Mouse (Mus musculus) forebrain, embryonic 15.5 days (tissue): ENCODE data around the gene Fth1. TPM values are rescaled to one million over a fixed set of nuclear protein-coding genes. Genes with fewer than 3 reads are reported as not detected.
"Not testable (repeated sequence)": the region's sequence is repeated elsewhere in the genome, so short reads cannot be mapped to it uniquely, and the experiment has no call there.

ENCODE experiments used
- ATAC-seq: fragments of 200-750 bp; cut with Nextera tagmentation; replicated peaks from 2 replicates; pipeline ENCODE4 v1.8.0; 2017; ENCODE audit warnings: mild to moderate bottlenecking, moderate TSS enrichment, moderate library complexity
- H3K27ac ChIP-seq: fragments of 300-500 bp; sonication (generic); replicated peaks from 2 replicates; pipeline ENCODE4 v1.5.1; 2015; ENCODE audit warnings: mild to moderate bottlenecking, inconsistent platforms
- H3K27me3 ChIP-seq: fragments of 300-500 bp; sonication (generic); 2 replicates; pipeline ENCODE4 v1.6.1; 2015; ENCODE audit warnings: inconsistent platforms
- H3K36me3 ChIP-seq: fragments of 300-500 bp; sonication (generic); 2 replicates; pipeline ENCODE4 v1.6.1; 2015; ENCODE audit warnings: mild to moderate bottlenecking, inconsistent platforms
- H3K4me1 ChIP-seq: fragments of 300-500 bp; sonication (generic); 2 replicates; pipeline ENCODE4 v1.6.1; 2015; ENCODE audit warnings: inconsistent platforms
- H3K4me2 ChIP-seq: fragments of 300-500 bp; sonication (generic); replicated peaks from 2 replicates; pipeline ENCODE4 v1.6.1; 2015; ENCODE audit warnings: mild to moderate bottlenecking, inconsistent platforms
- H3K4me3 ChIP-seq: fragments of 300-500 bp; sonication (generic); 2 replicates; pipeline ENCODE4 v1.5.1; 2015; ENCODE audit warnings: mild to moderate bottlenecking, inconsistent platforms
- H3K9ac ChIP-seq: fragments of 300-500 bp; sonication (generic); replicated peaks from 2 replicates; pipeline ENCODE4 v1.6.1; 2015; ENCODE audit warnings: mild to moderate bottlenecking, inconsistent platforms
- H3K9me3 ChIP-seq: fragments of 300-500 bp; sonication (generic); 2 replicates; pipeline ENCODE4 v1.6.1; 2016; ENCODE audit warnings: inconsistent platforms
- WGBS: fragments of 180-500 bp; shearing (Covaris S2); methylation state at CpG from one replicate; pipeline ENCODE4 v1.1.7; 2015; ENCODE audit warnings: mixed read lengths; 5-methylcytosine and 5-hydroxymethylcytosine counted together
- polyA plus RNA-seq: library from polyadenylated mRNA; unstranded; fragments of >200 nt; fragmentation: Nextera tagmentation; extraction: Ambion mirVana; gene quantifications from 2 replicates; pipeline ENCODE4 v1.2.1, GENCODE M21; 2015

Fth1 gene
- 1,475 and 1,516 TPM in 2 replicates for polyA plus RNA-seq

DNA sequence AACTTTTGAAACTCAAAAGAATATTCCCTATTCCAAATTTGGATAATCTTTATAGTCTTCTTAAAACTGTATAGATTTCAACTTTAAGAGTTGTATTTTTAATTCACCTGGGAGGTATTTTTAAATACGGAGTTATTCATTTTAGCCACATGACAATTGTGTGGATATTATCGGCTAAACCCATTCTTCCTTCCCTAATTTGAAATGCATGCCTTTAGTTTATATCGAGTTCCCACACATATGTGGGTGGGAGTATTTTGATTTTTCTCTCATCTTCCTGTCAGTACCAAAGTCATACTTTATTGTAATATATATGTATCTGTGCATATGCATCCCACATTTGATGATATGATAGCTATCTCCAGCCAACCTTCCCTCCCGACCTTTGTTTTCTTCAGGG lies at the start of gene Fth1:
Fth1 (plus strand) TSS at position 341 of the 400 bp plus-strand sequence.
- 90% methylated on average over 4 of the region's 4 CpGs for WGBS
- Histone ChIP-seq H3K4me1 (peaks cover 31% of the 10 kb centered on the region), H3K27ac (no peak within 1 kb of the TSS), H3K9ac (no peak within 1 kb of the TSS), H3K27me3 (no peaks in the 10 kb centered on the region), H3K9me3 (no peaks in the 10 kb centered on the region), H3K36me3 (peaks cover 11% of the 10 kb centered on the region), H3K4me3 (no peak within 1 kb of the TSS), H3K4me2 (no peak within 1 kb of the TSS)
- ATAC-seq = no peak

DNA sequence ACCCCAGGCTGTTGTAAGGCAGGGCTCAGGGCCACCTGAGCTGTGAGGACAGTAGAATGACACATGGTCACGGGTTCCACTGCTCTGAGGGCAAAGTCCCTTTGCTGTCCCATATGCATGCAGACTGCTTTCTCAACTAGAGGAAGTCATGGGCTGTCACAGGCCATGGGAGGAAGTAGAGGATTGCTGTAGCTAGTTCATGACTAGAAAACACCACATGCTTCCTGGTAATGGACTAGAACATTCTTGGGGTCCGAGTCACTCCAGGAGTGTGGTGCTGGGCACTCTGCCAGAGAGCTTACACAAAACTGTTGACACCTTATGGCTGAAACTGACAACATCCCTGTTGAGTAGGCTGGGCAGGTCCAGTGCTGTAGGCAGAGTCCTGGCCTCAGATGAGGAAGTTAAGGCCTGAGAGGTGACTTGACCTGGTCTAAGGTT lies 49.2 kb upstream of the Fth1 start:
- not testable (repeated sequence) for H3K4me3 ChIP-seq, H3K4me2 ChIP-seq, H3K36me3 ChIP-seq, ATAC-seq, H3K9me3 ChIP-seq, H3K27me3 ChIP-seq, H3K27ac ChIP-seq, H3K9ac ChIP-seq, H3K4me1 ChIP-seq
- 77% methylated on average over 2 of the region's 2 CpGs for WGBS

DNA sequence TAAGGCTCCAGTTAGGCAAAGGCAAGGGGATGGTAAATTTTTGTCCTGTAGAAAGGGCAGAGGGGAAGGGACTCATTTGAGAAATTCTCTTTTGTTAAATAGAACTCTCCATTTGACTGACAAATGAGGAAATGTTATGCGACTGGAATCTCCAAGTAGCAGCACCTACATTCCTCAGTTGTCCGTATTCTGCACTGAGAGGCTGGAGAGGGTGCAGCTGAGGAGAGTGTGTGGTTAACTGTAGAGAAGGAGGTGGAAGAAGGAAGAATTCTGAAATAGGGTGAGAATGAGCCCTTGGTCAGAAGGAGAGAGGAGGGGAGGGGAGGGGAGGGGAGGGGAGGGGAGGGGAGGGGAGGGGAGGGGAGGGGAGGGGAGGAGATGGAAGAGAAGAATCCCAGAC lies 46.5 kb upstream of the Fth1 start:
- no peaks in the 10 kb centered on the region for H3K9me3 ChIP-seq
- no peak overlapping the region for H3K9ac ChIP-seq
- H3K4me3 ChIP-seq = no peak overlapping the region
- no peak overlapping the region for H3K4me2 ChIP-seq
- H3K4me1 ChIP-seq = no peaks in the 10 kb centered on the region
- H3K36me3 ChIP-seq = no peaks in the 10 kb centered on the region
- no peak for ATAC-seq
- no peak overlapping the region for H3K27ac ChIP-seq
- 64% methylated on average over 2 of the region's 2 CpGs for WGBS
- H3K27me3 ChIP-seq = no peaks in the 10 kb centered on the region

DNA sequence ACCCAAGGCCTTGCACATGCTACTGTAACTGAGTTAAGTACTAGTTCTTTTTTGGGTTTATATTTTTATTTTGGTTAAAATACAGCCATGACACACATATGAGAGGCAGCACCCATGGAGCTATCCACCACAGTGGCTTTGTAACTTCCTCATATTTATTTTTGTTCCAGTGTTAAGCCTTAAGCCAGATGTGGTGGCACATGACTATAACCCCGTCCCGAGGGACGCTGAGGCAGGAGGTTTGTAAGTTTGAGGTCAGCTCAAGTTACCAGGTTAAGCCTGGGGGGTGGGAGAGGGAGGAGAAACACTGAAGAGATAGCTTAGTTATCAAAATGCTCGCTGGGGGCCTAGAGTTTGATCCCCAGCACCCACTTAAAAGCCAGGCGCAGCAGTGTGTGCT lies 43.8 kb upstream of the Fth1 start:
- ATAC-seq = no peak
- 76% methylated on average over 5 of the region's 5 CpGs for WGBS

DNA sequence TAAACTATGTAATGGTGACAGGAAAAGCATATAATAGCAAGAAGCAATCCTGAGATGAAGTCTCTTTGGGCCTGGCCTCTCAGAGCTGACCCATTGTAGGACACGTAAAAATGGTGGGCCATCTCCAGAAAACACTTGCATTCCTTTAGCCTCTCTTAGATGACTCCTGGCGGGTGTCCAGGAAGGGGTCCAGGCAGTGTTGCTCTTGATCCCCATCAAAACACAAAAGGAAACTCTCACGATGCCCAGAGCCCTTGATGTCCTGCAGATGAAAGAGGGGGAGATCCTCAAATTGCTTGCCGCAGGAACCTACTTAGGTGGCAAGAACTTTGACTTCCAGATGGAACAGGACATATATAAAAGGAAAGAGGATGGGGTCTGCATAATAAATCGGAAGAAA lies 43.0 kb upstream of the Fth1 start:
- Histone ChIP-seq H3K36me3 (no peaks in the 10 kb centered on the region), H3K4me1 (no peaks in the 10 kb centered on the region)
- 61% methylated on average over 5 of the region's 5 CpGs for WGBS

More for the DNA sequence above, 43.8 kb upstream of the Fth1 start:
- H3K9ac ChIP-seq = no peak overlapping the region
- no peaks in the 10 kb centered on the region for H3K36me3 ChIP-seq
- H3K4me3 ChIP-seq = no peak overlapping the region
- no peak overlapping the region for H3K4me2 ChIP-seq
- no peaks in the 10 kb centered on the region for H3K9me3 ChIP-seq
- H3K4me1 ChIP-seq = no peaks in the 10 kb centered on the region
- no peak overlapping the region for H3K27ac ChIP-seq
- no peaks in the 10 kb centered on the region for H3K27me3 ChIP-seq

DNA sequence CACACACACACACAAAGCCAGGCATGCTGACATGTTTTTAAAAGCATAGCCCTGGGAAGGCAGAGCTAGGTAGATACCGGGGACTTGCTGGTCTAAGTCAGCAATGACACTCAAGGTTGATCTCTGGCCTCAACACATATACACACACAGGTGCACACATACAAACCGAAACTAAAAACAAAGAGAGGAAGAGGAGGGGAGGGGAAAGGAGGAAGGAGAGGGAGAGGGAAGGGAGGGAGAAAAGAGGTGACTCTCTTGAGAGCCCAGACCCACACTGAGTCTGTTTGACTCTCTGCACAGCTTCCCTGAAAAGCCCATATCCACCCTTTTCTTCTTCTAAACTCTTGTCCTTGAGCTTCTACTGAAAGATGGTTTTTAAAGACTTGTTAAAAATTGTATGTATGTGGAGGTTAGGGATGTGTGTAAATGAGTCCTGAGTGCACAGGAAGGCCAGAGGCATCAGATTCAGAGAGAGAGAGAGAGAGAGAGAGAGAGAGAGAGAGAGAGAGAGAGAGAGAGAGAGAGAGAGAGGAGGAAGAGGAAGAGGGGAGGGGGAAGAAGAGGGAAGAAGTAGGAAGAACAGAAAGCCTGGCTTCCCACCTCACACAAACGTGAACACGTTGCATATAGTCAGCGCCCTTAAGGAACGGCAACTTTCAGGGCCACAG lies 42.1 kb upstream of the Fth1 start:
- Histone ChIP-seq H3K36me3 (no peaks in the 10 kb centered on the region), H3K27ac (no peak overlapping the region), H3K4me3 (no peak overlapping the region), H3K27me3 (no peaks in the 10 kb centered on the region), H3K9me3 (no peaks in the 10 kb centered on the region), H3K9ac (no peak overlapping the region), H3K4me1 (no peaks in the 10 kb centered on the region), H3K4me2 (no peak overlapping the region)
- 87% methylated on average over 6 of the region's 6 CpGs for WGBS
- ATAC-seq = no peak

More for the DNA sequence above, 43.0 kb upstream of the Fth1 start:
- Histone ChIP-seq H3K4me2 (no peak overlapping the region), H3K4me3 (no peak overlapping the region), H3K9ac (no peak overlapping the region), H3K9me3 (no peaks in the 10 kb centered on the region), H3K27me3 (no peaks in the 10 kb centered on the region), H3K27ac (no peak overlapping the region)
- no peak for ATAC-seq

DNA sequence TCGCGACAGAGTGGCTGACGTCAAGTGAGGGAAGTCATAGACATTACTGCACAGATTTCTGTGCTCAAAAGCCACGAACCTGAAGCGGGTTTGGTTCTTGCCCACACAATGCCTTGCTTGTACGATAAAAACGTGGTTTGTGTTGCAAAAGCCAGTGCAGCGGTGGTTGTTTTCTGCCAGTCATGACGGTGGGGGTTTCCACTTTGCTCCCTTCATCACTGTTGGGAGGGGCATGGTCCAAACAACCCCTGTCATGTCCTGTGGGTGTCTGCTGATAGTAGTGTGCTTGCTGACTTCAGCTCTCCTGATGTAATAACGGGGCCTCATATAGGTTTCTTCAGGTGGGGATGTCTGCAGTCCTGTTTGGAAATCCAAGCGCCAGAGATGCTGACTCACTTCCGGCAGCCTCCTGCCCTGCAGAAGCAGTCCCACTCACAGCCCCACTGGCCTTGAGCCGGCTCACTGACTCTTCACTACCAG lies 41.5 kb upstream of the Fth1 start:
- no peak for ATAC-seq
- Histone ChIP-seq H3K27me3 (no peaks in the 10 kb centered on the region), H3K4me1 (no peaks in the 10 kb centered on the region), H3K36me3 (no peaks in the 10 kb centered on the region), H3K4me2 (no peak overlapping the region), H3K27ac (no peak overlapping the region), H3K9ac (no peak overlapping the region), H3K9me3 (no peaks in the 10 kb centered on the region), H3K4me3 (no peak overlapping the region)
- 81% methylated on average over 13 of the region's 13 CpGs for WGBS

DNA sequence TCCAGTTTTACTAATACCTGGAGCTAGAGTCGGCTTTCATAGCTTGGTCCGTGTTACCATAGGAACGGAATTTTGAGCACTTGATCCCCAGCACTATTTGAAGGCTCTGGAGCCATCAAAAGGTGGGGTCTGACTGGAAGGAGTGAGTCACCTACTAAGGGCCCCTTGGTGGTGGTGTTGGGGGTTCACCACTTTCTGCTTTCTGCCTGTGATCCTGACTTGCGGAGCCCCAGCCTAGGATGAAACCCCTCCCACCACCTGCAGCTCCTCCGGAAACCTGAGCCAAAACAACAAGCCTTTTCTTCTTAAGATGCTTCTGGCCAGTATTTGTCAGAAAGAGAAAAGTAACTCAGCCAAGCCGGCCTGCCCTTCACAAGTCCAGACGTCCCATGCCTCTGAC lies 40.6 kb upstream of the Fth1 start:
- H3K36me3 ChIP-seq = no peaks in the 10 kb centered on the region
- H3K9ac ChIP-seq = no peak overlapping the region
- no peaks in the 10 kb centered on the region for H3K9me3 ChIP-seq
- no peak for ATAC-seq
- no peak overlapping the region for H3K4me2 ChIP-seq
- 61% methylated on average over 7 of the region's 7 CpGs for WGBS
- H3K27ac ChIP-seq = no peak overlapping the region
- no peaks in the 10 kb centered on the region for H3K27me3 ChIP-seq
- no peaks in the 10 kb centered on the region for H3K4me1 ChIP-seq
- H3K4me3 ChIP-seq = no peak overlapping the region

DNA sequence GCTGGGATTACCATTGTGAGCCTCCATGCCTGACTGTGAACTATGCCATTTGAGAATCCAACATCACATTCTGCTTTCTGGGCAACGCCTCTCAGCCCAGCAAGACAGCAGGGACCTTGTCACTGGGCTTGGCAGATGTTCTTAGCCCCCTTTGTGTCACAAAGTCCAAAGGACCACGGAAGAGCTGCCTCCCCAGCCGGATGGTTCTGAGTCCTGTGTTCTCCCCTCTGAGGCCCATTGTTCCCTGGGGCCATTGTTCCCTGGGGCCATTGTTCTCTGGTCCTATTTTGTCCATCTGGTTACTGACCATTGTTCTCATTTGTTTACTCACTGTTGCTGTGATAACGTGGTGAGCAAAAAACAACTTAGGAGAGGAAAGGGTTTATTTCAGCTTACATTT lies 39.5 kb upstream of the Fth1 start:
- no peak overlapping the region for H3K4me2 ChIP-seq
- no peak overlapping the region for H3K4me3 ChIP-seq
- H3K27me3 ChIP-seq = no peaks in the 10 kb centered on the region
- H3K27ac ChIP-seq = no peak overlapping the region
- H3K36me3 ChIP-seq = no peaks in the 10 kb centered on the region
- no peak for ATAC-seq
- H3K9ac ChIP-seq = no peak overlapping the region
- 8% methylated on average over 4 of the region's 4 CpGs for WGBS
- no peaks in the 10 kb centered on the region for H3K9me3 ChIP-seq
- H3K4me1 ChIP-seq = no peaks in the 10 kb centered on the region

DNA sequence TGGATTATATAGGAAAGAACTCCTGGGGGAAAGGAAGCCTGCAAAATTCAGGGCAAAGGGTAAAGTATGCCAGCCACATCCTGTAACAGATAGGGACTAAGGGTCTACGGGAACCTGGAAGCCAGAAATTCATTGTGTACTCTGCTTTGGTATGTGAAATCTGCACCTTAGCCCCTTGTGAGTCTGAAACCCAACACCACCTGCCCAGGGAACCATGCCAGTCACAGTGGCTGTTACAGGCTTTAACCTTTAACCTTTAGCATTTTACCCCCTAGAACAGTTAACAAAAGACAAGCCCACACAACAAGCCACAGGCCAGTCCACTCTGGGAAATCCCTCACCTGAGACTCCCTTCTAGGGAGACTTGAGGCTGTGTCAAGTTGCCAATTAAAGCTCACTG lies 38.6 kb upstream of the Fth1 start:
- H3K36me3 ChIP-seq = no peaks in the 10 kb centered on the region
- 55% methylated on average over 1 of the region's 1 CpGs for WGBS
- no peak overlapping the region for H3K27ac ChIP-seq
- H3K27me3 ChIP-seq = no peaks in the 10 kb centered on the region
- no peak overlapping the region for H3K9ac ChIP-seq
- no peak overlapping the region for H3K4me2 ChIP-seq
- H3K4me3 ChIP-seq = no peak overlapping the region
- H3K4me1 ChIP-seq = no peaks in the 10 kb centered on the region
- no peaks in the 10 kb centered on the region for H3K9me3 ChIP-seq
- no peak for ATAC-seq

DNA sequence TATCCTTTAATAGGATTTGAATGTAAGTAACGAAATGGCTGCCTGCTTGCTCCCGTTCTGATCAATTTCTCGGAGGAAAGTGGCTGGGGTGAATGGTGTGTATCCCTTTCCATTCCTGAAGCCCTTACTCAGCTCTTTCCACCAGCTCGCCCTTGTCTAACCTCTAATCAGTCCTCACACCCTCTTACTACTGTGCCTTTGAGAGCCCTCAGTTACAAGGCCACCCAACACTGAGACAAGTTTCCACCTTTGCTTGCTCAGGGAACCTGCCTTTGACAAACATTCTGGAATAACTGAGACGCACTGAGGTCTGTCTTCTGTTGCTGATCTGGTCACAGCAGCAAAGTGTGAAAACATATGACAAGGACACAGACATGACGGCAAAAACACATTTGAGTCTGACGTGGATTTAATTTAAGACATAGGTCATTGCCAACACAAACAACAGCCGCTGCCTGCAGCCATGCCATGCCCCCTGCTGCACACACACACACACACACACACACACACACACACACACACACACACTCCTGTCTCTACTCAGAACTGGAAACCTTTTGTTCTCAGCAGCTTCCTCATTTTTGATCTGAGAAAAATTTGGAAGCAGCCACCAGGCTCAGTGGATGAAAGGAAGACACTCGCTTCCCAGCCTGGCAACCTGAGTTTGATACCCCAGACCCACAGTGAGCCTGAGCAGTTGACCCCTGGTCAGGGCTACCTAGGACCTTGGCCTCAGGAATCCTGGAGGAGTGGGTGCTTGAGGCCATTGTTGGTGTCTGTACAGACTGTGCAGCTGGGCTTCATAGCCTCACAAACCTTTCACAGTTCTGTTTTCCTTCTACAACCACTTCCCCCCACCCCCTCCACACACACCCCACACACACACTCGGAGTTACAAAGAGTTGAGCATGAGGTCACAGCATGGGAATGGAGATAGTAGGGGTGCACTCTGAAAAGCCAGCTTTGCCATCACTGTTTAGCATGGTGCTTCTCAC lies 37.6 kb upstream of the Fth1 start:
- no peak overlapping the region for H3K27ac ChIP-seq
- WGBS = 67% methylated on average over 10 of the region's 10 CpGs
- no peaks in the 10 kb centered on the region for H3K4me1 ChIP-seq
- H3K9me3 ChIP-seq = no peaks in the 10 kb centered on the region
- H3K27me3 ChIP-seq = no peaks in the 10 kb centered on the region
- H3K4me3 ChIP-seq = no peak overlapping the region
- no peaks in the 10 kb centered on the region for H3K36me3 ChIP-seq
- no peak overlapping the region for H3K9ac ChIP-seq
- ATAC-seq = no peak
- no peak overlapping the region for H3K4me2 ChIP-seq

DNA sequence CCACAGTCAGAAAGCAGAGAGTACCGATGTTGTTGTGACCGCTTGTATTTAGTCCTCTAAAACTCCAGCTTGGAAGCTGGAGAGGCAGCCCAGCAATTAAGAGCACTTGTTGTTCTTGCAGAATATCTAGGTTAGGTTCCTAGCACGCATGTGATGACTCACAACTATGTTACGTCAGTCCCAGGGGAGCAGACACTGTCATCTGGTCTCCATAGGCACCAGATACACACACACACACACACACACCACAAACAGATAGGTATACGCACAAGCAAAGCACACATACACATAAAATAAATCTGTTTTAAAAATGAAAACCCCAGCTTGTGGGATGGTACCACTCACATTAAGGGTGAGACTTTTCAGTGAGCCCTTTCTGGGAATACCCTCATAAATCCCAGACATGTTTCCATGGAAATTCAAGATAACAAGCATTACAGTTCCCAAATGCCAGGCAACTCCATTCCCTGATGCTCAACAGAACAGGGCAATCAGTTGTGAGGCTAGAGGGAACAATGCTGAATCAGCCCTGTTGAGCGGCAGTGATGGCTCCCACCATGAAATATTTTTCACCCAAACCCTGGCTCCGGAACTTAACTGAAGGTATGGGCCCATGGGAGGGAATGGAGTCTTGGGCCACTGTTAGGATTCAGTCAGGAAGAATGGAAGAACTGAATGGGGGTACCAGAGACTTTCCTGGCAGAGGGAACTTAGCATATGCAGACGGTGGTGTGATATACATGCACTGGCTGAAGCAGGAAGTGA lies 34.4 kb upstream of the Fth1 start:
- Histone ChIP-seq H3K27me3 (no peaks in the 10 kb centered on the region), H3K36me3 (no peaks in the 10 kb centered on the region), H3K27ac (no peak overlapping the region), H3K4me3 (no peak overlapping the region), H3K4me1 (no peaks in the 10 kb centered on the region), H3K9ac (no peak overlapping the region), H3K4me2 (no peak overlapping the region), H3K9me3 (no peaks in the 10 kb centered on the region)
- ATAC-seq = no peak
- WGBS = 94% methylated on average over 8 of the region's 8 CpGs
